Mouse (Mus musculus) thymus, adult 2 months (tissue): ENCODE data around the gene Ncoa3.
A peak's percentile ranks its signal among the peaks of the same experiment; 100 is the strongest.

ENCODE experiments used
- CTCF ChIP-seq: fragments of 200-500 bp; IDR thresholded peaks from 2 replicates; pipeline ENCODE4 v1.5.1; 2012; ENCODE audit warnings: mild to moderate bottlenecking, control low read depth, low read length, moderate library complexity, borderline replicate concordance; ENCODE audit not compliant: control insufficient read depth, poor library complexity, insufficient read depth; ENCODE audit errors: extremely low read depth
- POLR2A ChIP-seq: fragments of 200-500 bp; IDR thresholded peaks from 2 replicates; pipeline ENCODE4 v1.6.1; 2012; ENCODE audit warnings: mild to moderate bottlenecking, low read length, control low read depth, moderate library complexity; ENCODE audit not compliant: control insufficient read depth, poor library complexity, insufficient read depth; ENCODE audit errors: extremely low read depth

DNA sequence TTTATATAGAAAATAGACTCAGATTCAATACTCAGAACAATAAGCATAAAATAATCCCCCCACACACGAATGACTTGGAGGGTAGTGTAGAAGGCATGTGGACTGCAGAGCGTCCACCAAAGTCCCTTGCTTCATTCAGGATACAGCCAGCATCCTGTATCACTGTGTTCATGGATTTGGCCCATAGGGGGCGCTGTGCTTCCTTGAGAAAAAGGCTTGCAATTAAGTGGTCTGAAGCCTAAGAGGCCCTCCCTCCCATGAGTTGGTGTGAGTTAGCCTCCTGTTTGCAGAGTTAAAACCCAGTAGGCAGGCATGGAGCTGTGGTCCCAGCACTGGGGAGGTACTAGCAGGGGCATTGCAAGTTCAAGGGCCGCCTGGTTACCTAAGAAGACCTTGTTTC, 115.9 kb downstream of the Ncoa3 start:
- TF ChIP-seq CTCF = peak; percentile 35; the same call in 1 of the 2 replicates
- TF ChIP-seq POLR2A = no peak
